Comparison of ENCODE assay signal across 17 mouse cellular contexts in genomic region chr10:95211660-95212059, GRCm38 (mm10).
"Had no signal": no experiment of that assay in that cellular context is flagged by ENCODE, and none has a peak within 500 bp of the region (broad histone marks: within the 10 kb centered on the region; RNA-seq: fewer than 3 reads in every experiment).

No protein-coding gene starts in this region.

- H3K27me3 ChIP-seq: neural tube, embryonic 12.5 days; neural tube, embryonic 13.5 days; neural tube, embryonic 15.5 days; stomach, embryonic 15.5 days had no signal

- H3K9ac ChIP-seq: neural tube, embryonic 12.5 days; neural tube, embryonic 13.5 days; neural tube, embryonic 15.5 days; stomach, embryonic 15.5 days had no signal

- H3K4me1 ChIP-seq: neural tube, embryonic 12.5 days; neural tube, embryonic 15.5 days; stomach, embryonic 15.5 days had no signal

- H3K27ac ChIP-seq: neural tube, embryonic 12.5 days; neural tube, embryonic 13.5 days; neural tube, embryonic 15.5 days; stomach, embryonic 15.5 days; stomach, postnatal 0 days had no signal

- H3K4me3 ChIP-seq: neural tube, embryonic 12.5 days; neural tube, embryonic 13.5 days; neural tube, embryonic 15.5 days; stomach, embryonic 15.5 days had no signal

- H3K36me3 ChIP-seq: neural tube, embryonic 12.5 days; neural tube, embryonic 13.5 days; neural tube, embryonic 15.5 days; stomach, embryonic 15.5 days had no signal

- DNase-seq: retina, postnatal 1 day; right cerebral cortex, adult 18-20 months; right cerebral cortex, postnatal 14 days; right cerebral cortex, postnatal 25 days; right cerebral cortex, postnatal 4 days; spleen, adult 18-20 months; thymus, adult 18-20 months; thymus, adult 2 months; thymus, postnatal 14 days; thymus, postnatal 25 days; thymus, postnatal 36 days; thymus, postnatal 4 days had no signal

- H3K4me2 ChIP-seq: neural tube, embryonic 12.5 days; neural tube, embryonic 13.5 days; neural tube, embryonic 15.5 days; stomach, embryonic 15.5 days had no signal

- H3K9me3 ChIP-seq: neural tube, embryonic 12.5 days; neural tube, embryonic 13.5 days; neural tube, embryonic 15.5 days; stomach, embryonic 15.5 days had no signal
